Mouse (Mus musculus): ENCODE measurements around the gene Cbarp.

The Cbarp gene

DNA sequence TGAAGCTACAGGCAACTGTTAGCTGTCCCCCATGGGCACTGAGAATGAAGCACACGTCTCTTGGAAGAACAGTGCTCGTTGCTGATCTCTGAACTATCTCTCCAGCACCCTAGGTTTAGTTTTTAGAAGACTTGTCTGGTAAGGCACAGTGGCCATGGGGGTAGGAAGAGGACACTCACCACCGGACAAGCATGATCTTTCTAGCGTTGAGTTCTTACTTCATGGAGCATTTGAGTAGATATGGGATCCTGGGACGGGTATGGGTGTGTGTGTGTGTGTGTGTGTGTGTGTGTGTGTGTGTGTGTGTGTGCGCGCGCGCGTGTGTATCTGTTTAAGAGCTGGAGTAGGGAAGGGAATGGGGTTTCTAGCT lies at the start of gene Cbarp:
Gene Cbarp (minus strand): TSS at position 170 of the 370 bp plus-strand sequence.
- DNase-seq = no peak

DNA sequence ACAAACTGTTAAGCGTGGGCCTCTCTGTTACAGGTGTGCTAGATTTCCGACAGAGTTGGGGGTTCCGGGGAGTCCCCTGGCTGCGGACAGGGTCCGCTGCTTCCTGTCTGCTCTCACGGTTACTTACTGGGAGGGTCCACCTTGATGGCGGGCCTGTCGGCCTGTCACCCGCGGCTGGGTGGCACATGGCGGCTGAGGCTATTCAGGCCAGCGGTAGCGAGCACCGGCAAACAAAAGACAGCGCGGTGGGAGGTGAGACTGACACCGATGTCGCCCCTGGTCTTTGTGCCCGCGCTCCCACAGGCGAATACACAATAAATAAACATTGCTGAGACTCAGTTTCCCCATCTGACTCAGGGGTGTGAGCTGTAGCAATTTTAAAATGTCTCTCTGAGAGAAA lies 49.4 kb upstream of the Cbarp start:
- no peak for DNase-seq

DNA sequence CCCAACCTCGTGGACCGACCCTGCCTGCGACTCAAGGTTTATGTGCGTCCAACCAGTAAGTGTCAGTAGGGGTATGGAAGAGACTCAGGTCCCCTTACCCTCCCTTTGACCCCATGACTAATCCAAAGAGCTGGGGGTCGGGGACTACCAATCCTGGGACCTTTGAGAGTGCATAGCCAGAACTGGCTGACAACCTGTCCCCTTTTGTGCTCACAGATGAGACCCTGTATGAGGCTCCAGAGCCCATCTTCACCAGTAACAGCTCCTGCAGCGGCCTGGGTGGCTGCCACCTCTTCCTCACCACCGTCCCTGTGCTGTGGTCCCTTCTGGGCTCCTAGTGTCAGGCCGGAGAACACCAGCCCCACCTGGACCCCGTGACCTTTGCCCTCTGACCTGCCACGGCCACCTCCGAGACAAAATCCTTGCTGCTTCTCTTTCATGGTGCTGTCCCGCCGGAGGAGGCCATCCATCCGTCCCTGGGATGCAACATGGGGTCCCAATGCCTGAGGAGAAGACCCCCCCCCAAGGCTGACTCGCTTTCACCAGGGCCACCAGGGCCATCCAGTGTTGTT lies 47.9 kb upstream of the Cbarp start:
- no peak for DNase-seq

DNA sequence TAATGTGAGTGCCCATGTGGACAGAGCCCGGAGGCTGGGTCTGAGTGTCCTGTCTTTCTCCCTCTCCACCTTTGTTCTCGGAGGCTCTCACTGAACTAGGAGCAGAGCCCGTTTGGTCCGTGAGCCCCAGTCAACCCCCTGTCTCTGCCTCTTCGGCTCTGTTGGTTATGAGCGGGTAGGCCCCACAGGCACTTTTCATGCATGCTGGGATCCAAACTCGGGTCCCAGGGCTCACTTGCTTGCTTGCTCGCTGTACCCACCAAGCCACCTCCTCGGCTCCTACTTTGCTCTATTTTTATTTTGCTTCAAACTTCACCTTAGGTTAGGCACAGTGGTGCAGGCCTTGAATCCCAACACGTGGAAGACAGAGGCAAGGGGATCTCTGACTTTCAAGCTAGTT lies 47.1 kb upstream of the Cbarp start:
- no peak for DNase-seq

DNA sequence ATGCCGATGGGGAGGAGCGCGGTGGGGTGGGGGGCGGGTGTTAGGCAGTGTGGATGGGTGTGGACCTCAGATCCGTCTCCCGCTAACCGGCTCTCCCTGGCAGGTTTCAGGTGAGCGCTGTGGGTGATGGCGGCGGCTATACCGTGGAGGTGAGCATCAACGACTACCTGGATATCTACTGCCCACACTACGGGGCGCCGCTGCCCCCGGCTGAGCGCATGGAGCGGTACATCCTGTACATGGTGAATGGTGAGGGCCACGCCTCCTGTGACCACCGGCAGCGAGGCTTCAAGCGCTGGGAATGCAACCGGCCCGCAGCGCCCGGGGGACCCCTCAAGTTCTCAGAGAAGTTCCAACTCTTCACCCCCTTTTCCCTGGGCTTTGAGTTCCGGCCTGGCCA lies 46.0 kb upstream of the Cbarp start:
- no peak for DNase-seq

DNA sequence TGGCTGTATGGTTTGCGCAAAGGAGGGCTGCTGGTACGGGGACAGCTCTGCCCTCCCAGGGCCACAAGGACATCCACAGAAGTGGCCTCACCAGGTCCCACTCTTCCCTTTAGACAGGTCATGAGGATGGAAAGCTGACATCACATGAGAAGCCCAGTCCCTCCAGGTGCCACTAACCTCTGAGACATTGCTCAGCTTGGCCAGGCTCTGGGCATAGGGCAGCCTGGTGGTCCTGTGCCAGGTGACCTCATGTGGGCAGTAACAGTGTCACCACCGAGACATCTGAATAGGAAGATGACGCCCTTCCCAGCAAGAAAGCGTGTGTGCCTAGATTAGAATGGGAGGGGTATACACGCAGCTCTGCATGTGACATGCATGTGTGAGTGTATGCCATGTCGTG lies 41.9 kb upstream of the Cbarp start:
- DNase-seq = no peak

DNA sequence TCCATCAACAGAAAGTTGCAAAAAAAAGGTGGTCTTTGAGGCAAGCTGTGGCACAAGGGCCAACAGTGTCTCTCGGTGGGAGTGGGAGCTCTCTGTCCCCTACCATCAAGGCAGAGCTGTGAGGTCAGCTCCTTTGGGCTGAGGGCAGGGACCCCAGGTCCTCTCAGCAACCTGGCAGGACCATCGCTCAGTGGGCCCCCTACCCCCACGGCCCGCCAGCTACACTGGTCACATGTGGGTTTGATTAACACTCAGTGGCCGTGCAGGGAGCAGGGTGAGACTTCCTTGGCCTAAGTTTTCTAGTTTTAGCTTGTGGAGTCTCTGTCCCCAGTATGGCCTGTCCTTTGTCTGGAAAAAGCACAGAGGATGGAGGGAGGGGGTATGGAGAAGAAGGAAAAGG lies 40.2 kb upstream of the Cbarp start:
- DNase-seq = no peak

DNA sequence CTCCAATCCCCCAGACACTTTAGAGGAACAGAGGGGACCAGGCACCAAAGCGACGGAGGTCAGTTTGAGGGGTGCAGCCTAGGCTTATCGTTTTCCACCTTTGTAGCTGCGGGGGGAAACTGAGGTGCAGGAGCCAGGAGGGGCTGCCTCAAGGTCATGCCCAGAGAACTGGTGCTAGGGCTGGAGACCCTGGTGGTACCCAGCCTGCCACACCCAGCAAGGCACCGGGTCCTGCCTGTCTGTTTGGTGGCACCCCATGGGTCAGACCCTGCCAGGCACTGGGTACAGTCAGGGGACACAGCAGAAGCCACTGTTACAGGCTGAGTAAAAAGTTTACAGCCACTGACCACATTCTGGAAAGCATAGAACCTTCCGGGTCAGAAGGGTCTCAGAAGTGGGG lies 39.7 kb upstream of the Cbarp start:
- DNase-seq = no peak

DNA sequence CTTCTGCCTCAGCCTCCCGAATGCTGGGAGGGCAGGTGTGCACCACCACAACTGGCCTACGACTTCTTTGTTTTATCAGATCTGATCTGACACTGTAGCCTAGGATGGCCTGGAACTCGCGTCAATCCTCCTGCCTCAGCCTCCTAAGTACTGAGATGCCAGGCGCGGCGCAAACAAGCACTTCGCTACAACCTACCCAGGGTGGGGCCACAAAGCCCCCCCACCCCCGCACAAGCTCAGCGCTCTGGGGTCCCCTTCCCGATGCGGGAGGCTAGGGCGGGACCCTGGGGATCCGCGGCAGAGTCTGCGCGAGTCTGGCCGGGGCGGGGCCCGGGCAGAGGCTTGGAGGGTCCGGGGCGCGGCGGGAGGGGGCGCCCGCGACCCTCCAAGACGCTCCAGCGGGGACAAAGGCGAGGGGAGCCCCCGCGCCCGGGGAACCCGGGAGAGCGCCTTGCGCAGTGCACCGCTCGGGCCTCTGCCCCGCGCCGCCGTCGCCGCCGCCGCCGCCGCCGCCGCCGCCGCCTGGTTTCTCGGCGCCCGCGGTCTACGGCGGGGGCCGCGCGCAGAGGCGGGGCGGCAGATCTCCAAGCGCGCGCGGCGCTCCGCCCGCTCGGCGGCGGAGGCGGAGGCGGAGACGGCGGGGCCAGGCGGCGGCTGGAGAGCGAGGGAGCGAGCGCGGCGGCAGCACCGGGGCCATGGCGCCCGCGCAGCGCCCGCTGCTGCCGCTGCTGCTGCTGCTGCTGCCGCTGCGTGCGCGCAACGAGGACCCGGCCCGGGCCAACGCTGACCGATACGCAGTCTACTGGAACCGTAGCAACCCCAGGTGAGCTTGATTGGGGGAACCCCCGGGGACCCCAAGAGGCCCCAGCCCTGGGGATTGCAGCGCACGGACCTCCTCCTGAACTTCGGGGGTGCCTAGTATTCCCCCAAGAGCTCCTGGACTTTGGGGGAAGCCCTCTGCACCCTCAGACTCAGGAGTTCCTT lies 38.7 kb upstream of the Cbarp start, which contains the start of gene Efna2:
Gene Efna2 (plus strand): TSS at position 415 of the 984 bp plus-strand sequence.
- DNase-seq = peak in 1 of 2 experiments; percentile 72

DNA sequence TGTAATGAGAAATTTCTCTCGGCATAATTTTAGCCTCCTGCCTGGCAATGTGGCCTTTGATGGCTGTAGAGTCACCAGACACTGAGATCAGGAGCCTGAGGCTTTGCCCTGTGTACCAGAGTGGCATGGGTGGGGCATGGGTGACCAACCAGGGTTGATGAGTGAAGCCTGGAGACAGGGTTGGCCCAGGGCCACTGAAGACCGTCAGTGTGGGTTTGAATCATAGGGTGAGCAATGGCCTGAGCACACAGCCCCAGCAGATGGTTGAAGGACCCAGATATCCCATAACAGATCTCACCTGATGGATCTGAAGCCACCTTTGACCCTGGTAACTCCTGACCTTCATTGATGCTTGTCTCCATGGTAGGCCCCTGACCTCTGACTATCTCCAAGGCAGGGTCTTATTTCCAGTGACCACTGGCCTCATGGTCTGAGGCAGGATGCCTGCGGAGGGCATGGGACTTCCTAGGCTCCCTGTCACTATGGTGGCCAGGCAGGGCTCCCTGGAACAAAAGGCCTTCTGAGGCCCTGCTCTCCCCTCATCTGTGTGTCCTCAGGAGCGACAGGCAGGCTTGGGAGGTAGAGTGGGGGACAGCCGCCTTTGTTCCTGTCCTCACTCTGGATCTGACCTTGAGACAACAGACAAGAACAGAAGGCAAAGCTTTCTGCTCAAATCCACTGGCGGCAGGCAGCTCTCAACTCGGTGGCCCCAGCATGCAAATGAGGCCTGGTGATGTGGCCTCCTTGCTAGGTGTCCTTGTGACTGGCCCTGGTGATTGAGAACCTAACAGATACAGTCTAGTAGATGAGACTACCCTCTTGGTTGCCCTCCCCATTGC lies 37.0 kb upstream of the Cbarp start:
- no peak for DNase-seq

DNA sequence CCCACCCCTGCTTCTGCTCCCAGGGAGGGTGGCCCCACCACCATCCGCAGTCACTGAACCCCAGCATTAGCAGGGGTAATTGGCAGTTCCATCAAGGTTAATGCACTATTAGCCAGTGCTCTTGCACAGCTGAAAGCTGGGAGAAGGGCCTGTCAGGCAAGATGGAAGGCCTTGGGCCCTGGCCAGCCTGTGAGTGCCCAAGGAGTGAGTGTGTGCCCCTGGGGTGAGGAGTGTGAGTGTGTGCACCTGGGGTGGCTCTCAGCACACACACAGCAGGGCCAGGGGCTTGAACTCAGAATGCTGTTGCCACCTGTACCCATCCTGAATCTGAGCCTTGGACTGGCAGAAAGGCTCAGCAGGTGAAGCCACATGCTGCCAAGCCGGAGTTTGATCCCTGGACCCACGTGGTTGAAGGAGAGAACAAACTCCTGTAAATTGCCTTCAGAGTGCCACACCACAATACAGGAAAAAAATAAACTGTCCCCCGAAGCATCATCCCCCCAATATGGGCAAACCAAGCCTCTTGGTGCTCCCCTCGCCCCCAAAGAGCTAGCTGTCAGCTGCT lies 35.7 kb upstream of the Cbarp start:
- peak in 1 of 2 experiments; percentile 49 for DNase-seq

DNA sequence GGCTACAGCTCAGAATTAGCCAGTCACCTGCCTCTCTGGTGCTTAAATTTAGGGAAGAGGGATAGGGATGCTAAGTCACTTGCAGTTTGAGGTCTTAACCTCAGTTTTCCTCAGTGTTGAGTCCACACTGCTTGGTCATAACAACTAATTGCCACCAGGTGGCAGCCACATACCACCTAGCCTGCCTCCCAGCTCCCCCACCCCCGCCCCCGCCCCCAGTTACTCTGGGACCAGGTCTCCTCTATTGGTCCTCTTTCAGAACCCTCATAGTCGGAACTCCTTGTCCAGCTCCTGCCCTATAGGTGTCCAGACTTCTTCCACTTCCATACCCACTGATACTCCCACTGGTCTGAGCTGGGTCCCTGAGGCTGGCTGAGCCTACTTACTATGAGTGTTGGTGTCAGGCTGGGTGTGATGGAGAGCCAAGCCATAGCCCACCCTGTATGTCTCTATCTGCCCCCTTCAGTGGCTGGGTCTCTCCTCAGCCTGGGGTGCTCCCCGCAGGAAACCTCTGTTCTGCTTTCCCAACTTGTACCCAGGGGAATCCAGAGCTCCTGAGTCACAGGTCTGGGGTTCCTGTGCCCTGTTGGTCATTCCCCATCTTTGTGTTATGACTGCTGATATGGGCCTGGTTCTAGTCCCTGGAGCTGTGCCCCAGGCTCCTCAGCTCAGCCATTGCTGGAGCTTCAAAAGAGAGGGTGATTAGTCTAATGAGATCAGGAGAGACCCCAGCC lies 35.1 kb upstream of the Cbarp start:
- DNase-seq = peak in 1 of 2 experiments; percentile 63

DNA sequence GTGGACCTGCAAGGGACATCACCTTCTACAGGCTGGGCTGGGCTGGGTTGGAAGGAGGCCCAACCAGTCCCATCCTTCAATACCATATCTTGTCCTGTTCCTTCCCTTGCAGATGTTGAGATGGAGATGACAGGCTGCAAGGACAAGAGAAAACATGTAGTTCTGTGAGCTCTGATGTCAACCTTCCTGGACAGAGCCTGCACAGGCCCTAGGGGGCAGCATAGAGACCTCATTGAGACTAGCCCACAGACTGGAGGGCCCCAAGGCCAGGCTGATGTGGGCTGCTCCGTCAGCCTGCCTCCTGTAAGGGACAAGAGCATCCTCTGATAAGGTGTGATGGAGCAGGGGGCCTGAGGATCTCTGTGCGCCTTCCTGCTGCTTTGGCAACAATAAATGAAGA lies 34.1 kb upstream of the Cbarp start:
- peak in 1 of 2 experiments; percentile 74 for DNase-seq

DNA sequence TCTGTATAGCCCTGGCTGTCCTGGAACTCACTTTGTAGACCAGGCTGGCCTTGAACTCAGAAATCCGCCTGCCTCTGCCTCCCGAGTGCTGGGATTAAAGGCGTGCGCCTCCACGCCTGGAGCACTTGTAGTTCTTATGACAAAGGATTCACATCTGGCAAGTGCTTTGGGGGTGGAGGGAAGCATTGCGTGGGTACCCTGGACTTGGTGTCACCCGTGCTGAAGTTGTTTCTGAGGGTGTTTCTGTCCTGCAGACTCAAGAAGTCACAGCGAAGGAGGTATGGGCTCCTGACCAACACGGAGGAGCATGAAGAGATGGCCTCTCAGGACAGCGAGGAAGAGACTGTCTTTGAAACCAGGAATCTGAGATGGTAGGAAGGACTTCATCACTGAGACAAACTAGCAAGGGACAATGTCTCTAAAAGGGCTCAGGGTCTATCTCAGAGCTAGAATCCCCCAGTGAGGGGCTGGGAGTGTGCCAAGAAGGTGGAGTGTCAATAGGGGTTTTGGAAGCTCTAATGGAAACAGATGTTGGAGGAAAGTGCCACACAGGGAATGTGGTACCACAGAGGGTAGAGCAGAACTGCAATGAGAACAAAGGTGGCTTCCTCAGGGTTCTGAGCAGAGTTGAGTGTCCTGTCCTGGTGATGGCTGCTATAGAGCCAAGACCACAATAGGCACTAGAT lies 33.5 kb upstream of the Cbarp start:
- no peak for DNase-seq

DNA sequence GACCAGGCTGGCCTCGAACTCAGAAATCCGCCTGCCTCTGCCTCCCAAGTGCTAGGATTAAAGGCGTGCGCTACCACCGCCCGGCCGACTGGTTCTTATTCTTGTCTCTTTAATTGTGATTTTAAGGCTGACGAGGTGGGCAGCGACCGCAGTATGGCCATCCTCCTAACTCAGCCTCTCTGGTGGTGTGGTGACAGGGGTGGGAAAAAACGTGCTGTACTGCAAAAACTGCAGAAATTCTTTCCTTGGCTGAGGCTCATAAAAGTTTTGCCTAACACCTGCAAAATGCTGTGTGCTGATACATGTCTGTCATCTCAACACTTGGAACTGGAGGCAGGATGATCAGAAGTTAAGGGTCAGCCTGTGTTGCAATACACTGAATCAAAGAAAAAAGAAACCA lies 32.7 kb upstream of the Cbarp start:
- no peak for DNase-seq

DNA sequence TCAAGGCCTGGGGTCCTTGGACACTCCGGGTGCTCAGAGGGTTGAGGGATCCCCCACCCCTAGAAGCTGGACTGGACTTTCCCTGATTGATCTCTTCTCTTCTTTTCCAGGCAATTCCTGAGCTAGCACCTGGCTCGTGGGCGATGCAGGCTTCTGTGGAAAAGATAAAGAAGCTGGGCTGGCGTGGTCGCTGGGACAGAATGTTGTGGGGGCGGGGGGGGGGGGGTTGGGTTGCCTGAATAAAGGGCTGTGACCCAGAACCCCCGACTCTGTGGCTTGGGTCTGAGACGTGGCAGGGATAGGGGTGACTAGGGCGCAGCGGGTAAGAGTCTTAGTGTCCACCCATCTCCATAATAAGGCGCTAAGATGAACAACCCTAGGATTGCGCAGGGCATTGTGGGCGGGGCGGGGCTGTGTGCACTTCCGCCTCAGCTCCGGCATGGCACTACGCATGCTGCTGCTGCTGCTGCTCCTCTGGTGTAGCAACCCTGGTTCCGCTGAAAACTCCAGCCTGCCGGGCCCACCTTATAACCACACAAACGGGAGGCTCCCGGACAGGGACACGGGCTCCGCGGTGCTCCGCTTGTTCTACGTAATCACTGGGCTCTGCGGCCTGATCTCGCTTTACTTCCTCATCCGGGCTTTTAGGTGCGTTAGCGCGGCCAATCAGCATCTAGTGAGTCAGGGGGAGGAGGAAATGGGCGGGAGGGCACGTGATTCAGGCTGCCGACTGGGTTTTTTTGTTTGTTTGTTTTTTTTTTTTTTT lies 32.1 kb upstream of the Cbarp start, which contains the start of gene 1600002K03Rik:
Gene 1600002K03Rik (plus strand): TSS at position 418 of the 766 bp plus-strand sequence.
- peak; percentile 92 to 93 for DNase-seq

DNA sequence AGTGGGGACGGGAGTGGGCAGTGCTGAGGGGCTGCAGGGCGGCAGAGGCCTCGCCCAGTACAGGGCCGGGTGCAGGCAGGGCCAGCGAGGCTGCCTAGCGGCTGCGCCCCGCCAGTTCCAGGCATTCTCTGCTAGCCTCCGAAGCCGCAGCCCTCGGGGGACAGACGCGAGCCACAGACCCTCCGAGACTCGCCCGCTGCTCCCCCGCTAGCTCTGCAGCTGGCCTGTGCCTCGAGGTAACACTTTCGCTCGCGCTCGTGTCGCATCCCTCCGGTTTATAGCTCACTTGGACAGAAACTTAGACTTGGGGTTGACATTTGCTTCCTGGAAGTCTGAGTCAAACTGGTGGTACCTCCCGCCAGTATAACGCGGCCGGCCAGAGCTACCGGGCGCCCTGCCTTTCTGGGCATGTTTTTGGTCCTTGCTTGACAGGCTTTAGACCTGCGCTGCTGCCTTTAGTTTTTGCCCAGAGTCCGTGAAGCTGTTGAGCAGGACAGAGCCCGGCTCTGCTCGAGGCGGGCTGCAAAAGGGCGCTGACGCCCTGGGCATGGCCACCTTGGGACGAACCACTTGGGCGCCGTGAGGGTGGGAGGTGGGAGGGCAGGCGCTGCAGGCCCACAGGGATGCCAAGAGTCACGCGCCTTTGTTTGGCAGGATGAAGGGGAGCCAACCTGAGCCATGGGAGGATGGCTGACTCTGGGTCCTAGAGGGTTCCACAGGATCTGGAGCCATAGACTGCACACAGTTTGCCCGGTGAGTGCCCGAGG lies 31.3 kb upstream of the Cbarp start:
- no peak for DNase-seq

DNA sequence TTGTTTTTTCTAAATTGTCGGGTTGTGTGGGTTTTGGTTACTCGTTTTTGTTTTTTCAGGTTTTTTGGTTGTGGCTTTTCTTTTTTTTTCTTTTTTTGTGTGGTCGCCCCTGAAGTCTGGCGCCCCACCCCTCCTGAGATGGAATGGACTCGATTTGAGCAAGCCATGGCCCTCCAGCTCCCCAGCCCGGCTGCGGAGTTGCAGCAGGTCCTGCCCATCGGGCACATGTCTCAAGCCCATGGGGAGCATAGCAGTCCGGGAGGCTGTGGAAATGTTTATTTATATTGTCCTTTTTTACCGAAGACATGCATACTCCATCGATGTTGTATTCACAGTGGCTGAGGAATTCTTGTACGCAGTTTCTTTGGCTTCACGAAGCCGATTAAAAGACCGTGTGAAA lies 30.6 kb upstream of the Cbarp start:
- DNase-seq = no peak

DNA sequence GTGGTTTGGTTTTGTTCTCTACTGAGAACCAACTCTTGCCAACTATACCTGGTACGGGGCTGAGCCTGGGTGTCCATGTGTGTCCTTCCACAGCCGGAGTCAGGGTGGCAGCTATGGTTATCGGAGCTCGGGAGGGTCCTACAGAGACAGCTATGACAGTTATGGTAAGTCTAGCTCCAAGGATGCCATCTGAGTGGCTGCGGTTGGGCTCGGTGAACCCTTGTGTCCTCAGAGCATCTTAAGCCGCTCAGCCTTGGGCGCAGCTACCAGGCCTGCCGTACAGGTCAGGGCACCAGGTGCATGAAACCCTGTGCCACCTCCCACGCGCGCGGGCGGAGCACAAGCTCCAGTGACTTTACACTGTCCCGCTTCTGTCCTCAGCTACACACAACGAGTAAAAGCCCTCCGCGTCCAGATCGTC lies 30.0 kb upstream of the Cbarp start:
- DNase-seq = no peak

DNA sequence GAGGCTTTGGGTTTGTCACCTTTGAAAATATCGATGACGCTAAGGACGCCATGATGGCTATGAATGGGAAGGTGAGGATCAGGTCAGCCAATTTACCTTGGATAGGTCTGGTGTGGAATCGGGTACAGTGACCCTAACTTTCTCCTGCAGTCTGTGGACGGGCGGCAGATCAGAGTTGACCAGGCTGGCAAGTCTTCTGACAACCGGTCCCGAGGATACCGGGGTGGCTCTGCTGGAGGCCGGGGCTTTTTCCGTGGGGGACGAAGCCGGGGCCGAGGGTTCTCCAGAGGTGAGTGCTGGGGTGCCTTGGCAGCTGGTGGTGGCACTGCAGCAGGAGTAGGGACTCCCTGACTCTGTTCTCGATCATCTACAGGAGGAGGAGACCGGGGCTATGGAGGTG lies 29.4 kb upstream of the Cbarp start:
- no peak for DNase-seq

All from kidney, postnatal 36 days (tissue).